ENCODE assay signal across 9 mouse cellular contexts in genomic region chr11:50381311-50381710, GRCm38 (mm10). TPM values are rescaled to one million over a fixed set of nuclear protein-coding genes. Genes with fewer than 3 reads are reported as not detected.
DNase-seq lines count a peak whose midpoint lies in the region; ATAC-seq and TF ChIP-seq lines count a peak whose summit lies in the region.
"Had no signal": no experiment of that assay in that cellular context is flagged by ENCODE, and none has a peak within 500 bp of the region (broad histone marks: within the 10 kb centered on the region; RNA-seq: fewer than 3 reads in every experiment).

No protein-coding gene starts in this region.

- no peak for TF ChIP-seq CTCF in CH12.LX (conservative IDR thresholded peaks at IDR 0.05 in 1 of 2, IDR thresholded peaks at IDR 0.05 in 1 of 2; ENCODE audit: low read depth in 2 of 2, low read length in 2 of 2)
- no peak for TF ChIP-seq CTCF in liver, embryonic 14.5 days (IDR thresholded peaks at IDR 0.05; ENCODE audit: low read depth)

- no peak for ATAC-seq in heart, embryonic 16.5 days (replicated peaks; ENCODE audit: extremely low read depth, insufficient read depth, low FRiP score)
- no peak for ATAC-seq in liver, embryonic 14.5 days (ENCODE audit: insufficient read depth)

- peak overlapping the region in 1 of 3 experiments; percentile 96 for H3K4me3 ChIP-seq in CH12.LX (replicated peaks in 1 of 3; ENCODE audit: low read depth in 2 of 3, low read length in 2 of 3, poor library complexity in 1 of 3)
- peak overlapping the region; percentile 36 for H3K4me3 ChIP-seq in heart, embryonic 16.5 days (ENCODE audit: low read length)
- no peak overlapping the region for H3K4me3 ChIP-seq in liver, embryonic 14.5 days (ENCODE audit: insufficient read depth in 1 of 2, low read depth in 2 of 2, low read length in 2 of 2)

- WGBS in heart, embryonic 16.5 days = 12% methylated on average over 4 of the region's 4 CpGs
- WGBS in liver, embryonic 14.5 days (ENCODE audit: insufficient replicate concordance) = 72% methylated on average over 4 of the region's 4 CpGs

- H3K27me3 ChIP-seq in CH12.LX (replicated peaks) = no peaks in the 10 kb centered on the region
- H3K27me3 ChIP-seq in heart, embryonic 16.5 days (ENCODE audit: control insufficient read depth, insufficient read depth, low read length) = no peaks in the 10 kb centered on the region
- H3K27me3 ChIP-seq in liver, embryonic 14.5 days (ENCODE audit: control insufficient read depth, insufficient read depth, low read length) = no peaks in the 10 kb centered on the region

- peak overlapping the region; percentile 44; the same call in 1 of the 2 replicates for H3K4me2 ChIP-seq in CH12.LX (ENCODE audit: insufficient read depth, low read depth, poor library complexity, severe bottlenecking)
- peak overlapping the region; percentile 60 for H3K4me2 ChIP-seq in heart, embryonic 16.5 days (ENCODE audit: low read depth, low read length)
- H3K4me2 ChIP-seq in liver, embryonic 14.5 days (ENCODE audit: low read depth) = peak overlapping the region; percentile 23

- intact Hi-C loops in gastrocnemius, postnatal 36 days (cut with DNase I) = no loop called here

- H3K4me1 ChIP-seq in CH12.LX (ENCODE audit: control insufficient read depth in 1 of 2, insufficient read depth in 2 of 2) = peaks cover 3 to 31% of the 10 kb centered on the region in 2 experiments
- peaks cover 17% of the 10 kb centered on the region for H3K4me1 ChIP-seq in heart, embryonic 16.5 days (ENCODE audit: control insufficient read depth, insufficient read depth, low read length)
- H3K4me1 ChIP-seq in liver, embryonic 14.5 days (replicated peaks; ENCODE audit: control insufficient read depth in 2 of 2, insufficient read depth in 2 of 2, low read length in 1 of 2) = peaks cover 10 to 13% of the 10 kb centered on the region in 2 experiments

- dilution Hi-C loops in CH12.LX (cut with MboI; ENCODE audit: extremely low pct_ligation_motif_present, extremely low pct_unique_long_range_greater_than_20kb, low sequenced_read_pairs) = no loop called here

- no peak for TF ChIP-seq RAD21 in CH12.LX (IDR thresholded peaks at IDR 0.05; ENCODE audit: low read depth, low read length)

- DNase-seq in heart, adult 11 months = peak; percentile 86
- DNase-seq in heart, adult 18-20 months = no peak
- no peak for DNase-seq in CH12.LX (ENCODE audit: extremely low read depth)
- no peak for DNase-seq in liver, embryonic 14.5 days (ENCODE audit: low read depth in 3 of 3, low spot score in 3 of 3)
- DNase-seq in urinary bladder, adult 2 months (ENCODE audit: low spot score) = no peak
- DNase-seq in gastrocnemius, postnatal 36 days = no peak
- no peak for DNase-seq in spleen, postnatal 14 days (ENCODE audit: low spot score in 2 of 2)

- no peaks in the 10 kb centered on the region for H3K9me3 ChIP-seq in CH12.LX (replicated peaks; ENCODE audit: low read length)
- no peaks in the 10 kb centered on the region for H3K9me3 ChIP-seq in heart, embryonic 16.5 days (replicated peaks; ENCODE audit: control insufficient read depth, low read length)
- H3K9me3 ChIP-seq in liver, embryonic 14.5 days (ENCODE audit: control insufficient read depth, low read length) = no peaks in the 10 kb centered on the region

- no peak; the same call in 1 of the 2 replicates for TF ChIP-seq POLR2A in CH12.LX (IDR thresholded peaks at IDR 0.05; ENCODE audit: low read depth, low read length)

- H3K27ac ChIP-seq in CH12.LX (ENCODE audit: insufficient read depth, low read depth) = no peak overlapping the region
- H3K27ac ChIP-seq in heart, embryonic 16.5 days (ENCODE audit: low read length) = no peak overlapping the region
- H3K27ac ChIP-seq in liver, embryonic 14.5 days = no peak overlapping the region

- no peak for TF ChIP-seq EP300 in CH12.LX (IDR thresholded peaks at IDR 0.05; ENCODE audit: low read length)
- no peak for TF ChIP-seq EP300 in liver, embryonic 14.5 days (IDR thresholded peaks at IDR 0.05; ENCODE audit: low read depth)

- in situ Hi-C loops in CH12.LX (cut with MboI; ENCODE audit: low pct_ligation_motif_present, low pct_unique_long_range_greater_than_20kb, low sequenced_read_pairs) = no loop called here

- H3K79me2 ChIP-seq in CH12.LX (replicated peaks; ENCODE audit: control insufficient read depth, extremely low read depth, insufficient read depth, poor library complexity, severe bottlenecking) = peaks cover 47% of the 10 kb centered on the region

- H3K9ac ChIP-seq in CH12.LX (ENCODE audit: insufficient read depth, low read depth) = peak overlapping the region; percentile 18; the same call in 1 of the 2 replicates
- H3K9ac ChIP-seq in heart, embryonic 16.5 days (ENCODE audit: low read length) = peak overlapping the region; percentile 38; the same call in 1 of the 2 replicates
- H3K9ac ChIP-seq in liver, embryonic 14.5 days (replicated peaks) = no peak overlapping the region

- H3K36me3 ChIP-seq in CH12.LX (replicated peaks in 1 of 2; ENCODE audit: control insufficient read depth in 1 of 2, insufficient read depth in 1 of 2, low read length in 1 of 2) = peaks cover 34 to 67% of the 10 kb centered on the region in 2 experiments
- peaks cover 33% of the 10 kb centered on the region for H3K36me3 ChIP-seq in heart, embryonic 16.5 days (ENCODE audit: control insufficient read depth, insufficient read depth)
- H3K36me3 ChIP-seq in liver, embryonic 14.5 days (replicated peaks; ENCODE audit: control insufficient read depth, insufficient read depth, low read depth) = peaks cover 45% of the 10 kb centered on the region

TF ChIP-seq in CH12.LX, 34 proteins besides CTCF, POLR2A, EP300 and RAD21:
- no peak for TF ChIP-seq JUN (IDR thresholded peaks at IDR 0.05; ENCODE audit: insufficient read depth, low read depth, low read length)
- no peak for TF ChIP-seq PAX5 (IDR thresholded peaks at IDR 0.05; ENCODE audit: low read length)
- TF ChIP-seq USF1 (IDR thresholded peaks at IDR 0.05; ENCODE audit: low read depth, low read length) = no peak
- no peak for TF ChIP-seq HCFC1 (IDR thresholded peaks at IDR 0.05; ENCODE audit: low read depth, low read length)
- TF ChIP-seq KAT2A (IDR thresholded peaks at IDR 0.05; ENCODE audit: insufficient replicate concordance, low read length) = no peak
- TF ChIP-seq ZNF384 (IDR thresholded peaks at IDR 0.05; ENCODE audit: low read depth, low read length) = no peak
- TF ChIP-seq SMC3 (IDR thresholded peaks at IDR 0.05; ENCODE audit: low read depth, low read length) = no peak
- no peak for TF ChIP-seq USF2 (conservative IDR thresholded peaks at IDR 0.05; ENCODE audit: low read depth, low read length)
- TF ChIP-seq MEF2A (IDR thresholded peaks at IDR 0.05; ENCODE audit: borderline replicate concordance, low read depth, low read length) = no peak
- TF ChIP-seq ZKSCAN1 (IDR thresholded peaks at IDR 0.05; ENCODE audit: borderline replicate concordance, low read depth, low read length) = no peak
- TF ChIP-seq MAX (IDR thresholded peaks at IDR 0.05; ENCODE audit: low read length) = no peak
- no peak for TF ChIP-seq CHD2 (IDR thresholded peaks at IDR 0.05; ENCODE audit: low read length)
- TF ChIP-seq MXI1 (IDR thresholded peaks at IDR 0.05; ENCODE audit: low read depth, low read length) = no peak
- TF ChIP-seq NRF1 (IDR thresholded peaks at IDR 0.05; ENCODE audit: low read depth, low read length) = no peak
- TF ChIP-seq ELF1 (IDR thresholded peaks at IDR 0.05; ENCODE audit: low read depth, low read length) = no peak
- no peak for TF ChIP-seq SIN3A (IDR thresholded peaks at IDR 0.05; ENCODE audit: low read length)
- TF ChIP-seq CHD1 (IDR thresholded peaks at IDR 0.05; ENCODE audit: low read depth, low read length) = no peak
- TF ChIP-seq BHLHE40 (IDR thresholded peaks at IDR 0.05; ENCODE audit: low read depth, low read length) = no peak

RNA-seq across cellular contexts. Expression of gene Hnrnph1, which starts 4.5 kb away (rescaled TPM):
- total RNA-seq in heart, adult 18-20 months (2021) = 10 to 100 TPM; 97.0 to 99.6 TPM
- 239 and 320 TPM in 2 replicates for total RNA-seq in CH12.LX (2012; rRNA removed)
- 428 and 524 TPM in 2 replicates for total RNA-seq in CH12.LX (2014; rRNA removed)
- 829 and 841 TPM in 2 replicates for polyA plus RNA-seq in CH12.LX (2012; ENCODE audit: insufficient read length, low read depth)
- 229 and 252 TPM in 2 replicates for polyA plus RNA-seq in heart, embryonic 16.5 days (2015; fragmentation: Nextera tagmentation; extraction: Ambion mirVana)
- 163 and 200 TPM in 2 replicates for polyA plus RNA-seq in liver, embryonic 14.5 days (2012; rRNA removed)
- polyA plus RNA-seq in liver, embryonic 14.5 days (2014; fragmentation: Nextera tagmentation; extraction: Ambion mirVana) = 101 and 120 TPM in 2 replicates
- polyA plus RNA-seq in urinary bladder, adult 2 months (2012; rRNA removed) = 251 and 299 TPM in 2 replicates
- 10 to 100 TPM; 73.4 to 85.8 TPM for total RNA-seq in gastrocnemius, postnatal 36 days (2021)

RNA-seq across cellular contexts. Expression of gene Cby3, which starts 27.0 kb away (rescaled TPM):
- not detected for total RNA-seq in heart, adult 18-20 months (2021)
- total RNA-seq in CH12.LX (2012; rRNA removed) (not detected in 2 replicates), CH12.LX (2014; rRNA removed) (not detected in 2 replicates)
- not detected in 2 replicates for polyA plus RNA-seq in CH12.LX (2012; ENCODE audit: insufficient read length, low read depth)
- polyA plus RNA-seq in heart, embryonic 16.5 days (2015; fragmentation: Nextera tagmentation; extraction: Ambion mirVana) = not detected in 2 replicates
- polyA plus RNA-seq in liver, embryonic 14.5 days (2012; rRNA removed) = 0.08 TPM in 1 of 2 replicates, not detected in the other
- polyA plus RNA-seq in liver, embryonic 14.5 days (2014; fragmentation: Nextera tagmentation; extraction: Ambion mirVana) = not detected in 2 replicates
- 0.12 and 0.25 TPM in 2 replicates for polyA plus RNA-seq in urinary bladder, adult 2 months (2012; rRNA removed)
- not detected for total RNA-seq in gastrocnemius, postnatal 36 days (2021)
- total RNA-seq: left cerebral cortex, postnatal 36 days had no signal

RNA-seq across cellular contexts. Expression of gene Rufy1, which starts 49.6 kb away (rescaled TPM):
- 10 to 100 TPM; 28.3 to 35.5 TPM for total RNA-seq in heart, adult 18-20 months (2021)
- 11.0 and 15.8 TPM in 2 replicates for total RNA-seq in CH12.LX (2012; rRNA removed)
- total RNA-seq in CH12.LX (2014; rRNA removed) = 17.8 and 18.0 TPM in 2 replicates
- polyA plus RNA-seq in CH12.LX (2012; ENCODE audit: insufficient read length, low read depth) = 21.3 and 24.5 TPM in 2 replicates
- polyA plus RNA-seq in heart, embryonic 16.5 days (2015; fragmentation: Nextera tagmentation; extraction: Ambion mirVana) = 31.1 and 33.4 TPM in 2 replicates
- 3.5 and 5.1 TPM in 2 replicates for polyA plus RNA-seq in liver, embryonic 14.5 days (2012; rRNA removed)
- 7.1 and 8.9 TPM in 2 replicates for polyA plus RNA-seq in liver, embryonic 14.5 days (2014; fragmentation: Nextera tagmentation; extraction: Ambion mirVana)
- polyA plus RNA-seq in urinary bladder, adult 2 months (2012; rRNA removed) = 27.2 and 29.3 TPM in 2 replicates
- 10 to 100 TPM; 19.5 to 21.6 TPM for total RNA-seq in gastrocnemius, postnatal 36 days (2021)

RNA-seq across cellular contexts. Expression of gene Canx, which starts 55.8 kb away (rescaled TPM):
- total RNA-seq in heart, adult 18-20 months (2021) = 100 to 1,000 TPM; 311 to 325 TPM
- total RNA-seq in CH12.LX (2012; rRNA removed) = 575 and 628 TPM in 2 replicates
- total RNA-seq in CH12.LX (2014; rRNA removed) = 627 and 662 TPM in 2 replicates
- polyA plus RNA-seq in CH12.LX (2012; ENCODE audit: insufficient read length, low read depth) = 607 and 650 TPM in 2 replicates
- polyA plus RNA-seq in heart, embryonic 16.5 days (2015; fragmentation: Nextera tagmentation; extraction: Ambion mirVana) = 264 and 274 TPM in 2 replicates
- polyA plus RNA-seq in liver, embryonic 14.5 days (2012; rRNA removed) = 55.3 and 91.6 TPM in 2 replicates
- polyA plus RNA-seq in liver, embryonic 14.5 days (2014; fragmentation: Nextera tagmentation; extraction: Ambion mirVana) = 136 and 143 TPM in 2 replicates
- 177 and 247 TPM in 2 replicates for polyA plus RNA-seq in urinary bladder, adult 2 months (2012; rRNA removed)
- 100 to 1,000 TPM in 1 of 2 experiments, 10 to 100 TPM in 1; 76.4 to 103 TPM for total RNA-seq in gastrocnemius, postnatal 36 days (2021)
